In genomic region chr8:120361301-120361700, GRCm38 (mm10) we compare ENCODE assay signal across 10 mouse cellular contexts.
DNase-seq lines count a peak whose midpoint lies in the region; ATAC-seq lines count a peak whose summit lies in the region.
"Had no signal": no experiment of that assay in that cellular context is flagged by ENCODE, and none has a peak within 500 bp of the region (broad histone marks: within the 10 kb centered on the region; RNA-seq: fewer than 3 reads in every experiment).

No protein-coding gene starts in this region.

- no peak for DNase-seq in frontal cortex, postnatal 10 days (ENCODE audit: low spot score in 2 of 2)
- DNase-seq in heart, postnatal 4 days, result peak; percentile 48
- no peak for DNase-seq in adipocyte (ENCODE audit: low spot score)
- DNase-seq in thymus, postnatal 4 days, result no peak
- DNase-seq: liver, embryonic 13.5 days had no signal

- H3K9me3 ChIP-seq in neural tube, embryonic 12.5 days, result no peaks in the 10 kb centered on the region
- no peaks in the 10 kb centered on the region for H3K9me3 ChIP-seq in neural tube, embryonic 15.5 days (replicated peaks)
- no peaks in the 10 kb centered on the region for H3K9me3 ChIP-seq in neural tube, embryonic 13.5 days
- H3K9me3 ChIP-seq: heart, embryonic 15.5 days; liver, embryonic 13.5 days had no signal

- no peaks in the 10 kb centered on the region for H3K36me3 ChIP-seq in neural tube, embryonic 12.5 days
- no peaks in the 10 kb centered on the region for H3K36me3 ChIP-seq in neural tube, embryonic 15.5 days
- H3K36me3 ChIP-seq in neural tube, embryonic 13.5 days, result no peaks in the 10 kb centered on the region
- H3K36me3 ChIP-seq: heart, embryonic 15.5 days; liver, embryonic 13.5 days had no signal

- H3K4me3 ChIP-seq in neural tube, embryonic 12.5 days, result no peak overlapping the region
- H3K4me3 ChIP-seq in neural tube, embryonic 15.5 days (replicated peaks), result no peak overlapping the region
- H3K4me3 ChIP-seq in neural tube, embryonic 13.5 days, result no peak overlapping the region
- H3K4me3 ChIP-seq: heart, embryonic 15.5 days; liver, embryonic 13.5 days had no signal

- ATAC-seq in frontal cortex, adult (ENCODE audit: low TSS enrichment), result peak; percentile 54; the same call in 1 of the 2 replicates
- ATAC-seq in neural tube, embryonic 12.5 days (ENCODE audit: low FRiP score, low read depth), result no peak
- ATAC-seq in neural tube, embryonic 15.5 days (ENCODE audit: low FRiP score), result no peak
- 0 out of 2 replicates have a peak, but pooled peaks have one; percentile 19 for ATAC-seq in neural tube, embryonic 13.5 days (ENCODE audit: low read depth)

- H3K27ac ChIP-seq in neural tube, embryonic 12.5 days, result peak overlapping the region; percentile 38; the same call in 1 of the 2 replicates
- no peak overlapping the region for H3K27ac ChIP-seq in neural tube, embryonic 15.5 days (replicated peaks)
- peak overlapping the region; percentile 72 for H3K27ac ChIP-seq in neural tube, embryonic 13.5 days (replicated peaks)
- H3K27ac ChIP-seq: heart, embryonic 15.5 days; liver, embryonic 13.5 days had no signal

- 77% methylated on average over 8 of the region's 8 CpGs for WGBS in neural tube, embryonic 12.5 days
- WGBS in neural tube, embryonic 15.5 days, result 51% methylated on average over 7 of the region's 8 CpGs
- WGBS in neural tube, embryonic 13.5 days, result 48% methylated on average over 8 of the region's 8 CpGs

- no peak overlapping the region for H3K4me2 ChIP-seq in neural tube, embryonic 12.5 days (replicated peaks)
- no peak overlapping the region for H3K4me2 ChIP-seq in neural tube, embryonic 15.5 days
- H3K4me2 ChIP-seq in neural tube, embryonic 13.5 days, result no peak overlapping the region
- H3K4me2 ChIP-seq: heart, embryonic 15.5 days; liver, embryonic 13.5 days had no signal

- no peaks in the 10 kb centered on the region for H3K27me3 ChIP-seq in neural tube, embryonic 12.5 days (replicated peaks)
- no peaks in the 10 kb centered on the region for H3K27me3 ChIP-seq in neural tube, embryonic 15.5 days (replicated peaks)
- no peaks in the 10 kb centered on the region for H3K27me3 ChIP-seq in neural tube, embryonic 13.5 days
- H3K27me3 ChIP-seq: liver, embryonic 13.5 days had no signal

- H3K9ac ChIP-seq in neural tube, embryonic 12.5 days, result no peak overlapping the region
- H3K9ac ChIP-seq in neural tube, embryonic 15.5 days (replicated peaks), result no peak overlapping the region
- no peak overlapping the region for H3K9ac ChIP-seq in neural tube, embryonic 13.5 days
- H3K9ac ChIP-seq: heart, embryonic 15.5 days; liver, embryonic 13.5 days had no signal

- H3K4me1 ChIP-seq in neural tube, embryonic 12.5 days, result peaks cover 60% of the 10 kb centered on the region
- H3K4me1 ChIP-seq in neural tube, embryonic 15.5 days, result peaks cover 42% of the 10 kb centered on the region
- peaks cover 83% of the 10 kb centered on the region for H3K4me1 ChIP-seq in neural tube, embryonic 13.5 days (replicated peaks)

Comparison
In these comparisons a context has a peak if more than half of its experiments do, and no peak if none do; other contexts are left out.
1. ATAC-seq: peak in frontal cortex, adult (single experiment) and neural tube, embryonic 13.5 days (single experiment); none in neural tube, embryonic 12.5 days (single experiment) and neural tube, embryonic 15.5 days (single experiment).